ENCODE assay signal across 10 mouse cellular contexts in the genomic region with DNA sequence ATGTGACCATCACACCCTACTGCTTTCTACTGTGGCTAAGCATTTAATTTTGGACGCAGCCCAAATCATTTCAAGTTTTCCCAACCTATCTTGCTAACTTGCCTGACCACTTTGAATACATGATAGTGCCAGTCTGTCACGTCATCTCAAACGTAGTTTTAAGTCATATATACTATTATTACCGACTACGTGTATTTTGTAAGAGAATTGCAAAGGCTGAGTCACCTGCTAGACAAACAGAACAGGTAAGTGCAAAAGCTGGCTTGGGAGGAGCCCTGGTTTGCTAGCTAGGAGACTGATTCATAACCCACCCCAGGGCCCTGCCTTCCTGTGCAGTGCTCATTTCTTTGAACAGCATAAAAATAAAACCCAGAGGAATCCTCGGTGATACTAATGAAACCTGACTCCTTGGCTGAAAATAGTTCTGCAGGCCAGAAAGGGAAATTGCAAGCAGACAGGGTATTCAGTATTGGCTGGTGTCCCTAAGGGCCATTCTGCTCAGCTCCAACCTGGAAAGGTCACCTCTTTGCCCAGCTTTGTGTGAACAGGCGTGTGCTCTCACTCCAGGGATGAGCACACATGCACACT.
DNase-seq lines count a peak whose midpoint lies in the region; ATAC-seq and TF ChIP-seq lines count a peak whose summit lies in the region.
"Had no signal": no experiment of that assay in that cellular context is flagged by ENCODE, and none has a peak within 500 bp of the region (broad histone marks: within the 10 kb centered on the region; RNA-seq: fewer than 3 reads in every experiment).

No protein-coding gene starts in this region.

- H3K27me3 ChIP-seq in hindbrain, embryonic 16.5 days (replicated peaks; ENCODE audit: control insufficient read depth, insufficient read depth, low read length) = no peaks in the 10 kb centered on the region
- no peaks in the 10 kb centered on the region for H3K27me3 ChIP-seq in hindbrain, postnatal 0 days (ENCODE audit: insufficient read depth, low read length)
- no peaks in the 10 kb centered on the region for H3K27me3 ChIP-seq in Patski
- H3K27me3 ChIP-seq in limb, embryonic 15.5 days = no peaks in the 10 kb centered on the region
- H3K27me3 ChIP-seq: neural tube, embryonic 12.5 days had no signal

- TF ChIP-seq CTCF in hindbrain, postnatal 0 days (IDR thresholded peaks at IDR 0.05; ENCODE audit: low read depth) = no peak
- no peak for TF ChIP-seq CTCF in Patski (IDR thresholded peaks at IDR 0.05)

- no peak overlapping the region for H3K4me2 ChIP-seq in hindbrain, embryonic 16.5 days (ENCODE audit: low read length)
- H3K4me2 ChIP-seq in hindbrain, postnatal 0 days (ENCODE audit: low read depth, low read length) = no peak overlapping the region
- no peak overlapping the region for H3K4me2 ChIP-seq in limb, embryonic 15.5 days
- H3K4me2 ChIP-seq: neural tube, embryonic 12.5 days had no signal

- H3K36me3 ChIP-seq in hindbrain, embryonic 16.5 days (ENCODE audit: control insufficient read depth, insufficient read depth, low read length) = no peaks in the 10 kb centered on the region
- H3K36me3 ChIP-seq in hindbrain, postnatal 0 days (ENCODE audit: insufficient read depth, low read length) = no peaks in the 10 kb centered on the region
- no peaks in the 10 kb centered on the region for H3K36me3 ChIP-seq in limb, embryonic 15.5 days
- H3K36me3 ChIP-seq: neural tube, embryonic 12.5 days had no signal

- no peaks in the 10 kb centered on the region for H3K9me3 ChIP-seq in hindbrain, embryonic 16.5 days (ENCODE audit: control insufficient read depth, low read length)
- no peaks in the 10 kb centered on the region for H3K9me3 ChIP-seq in hindbrain, postnatal 0 days (ENCODE audit: low read length)
- no peaks in the 10 kb centered on the region for H3K9me3 ChIP-seq in limb, embryonic 15.5 days
- H3K9me3 ChIP-seq: neural tube, embryonic 12.5 days had no signal

- CTCF ChIA-PET in Patski (lab: Charles Lee) = interaction anchor here (0.8 to 1.9 kb wide), 6 partner anchors 9 to 49 kb away, joined by 3 to 8 read pairs (median 4); no protein-coding TSS in a partner anchor

- POLR2A ChIA-PET in Patski (lab: Charles Lee) = interaction anchor here (1.0 kb wide), 1 partner anchor 53 kb away, joined by 3 read pairs; no protein-coding TSS in a partner anchor

- H3K9ac ChIP-seq in hindbrain, embryonic 16.5 days (ENCODE audit: low read depth, low read length) = no peak overlapping the region
- H3K9ac ChIP-seq in hindbrain, postnatal 0 days (replicated peaks; ENCODE audit: low read length) = no peak overlapping the region
- H3K9ac ChIP-seq in limb, embryonic 15.5 days = no peak overlapping the region
- H3K9ac ChIP-seq: neural tube, embryonic 12.5 days had no signal

- no peaks in the 10 kb centered on the region for H3K4me1 ChIP-seq in hindbrain, embryonic 16.5 days (ENCODE audit: control insufficient read depth, insufficient read depth, low read depth, low read length)
- H3K4me1 ChIP-seq in hindbrain, postnatal 0 days (ENCODE audit: insufficient read depth, low read length) = no peaks in the 10 kb centered on the region
- H3K4me1 ChIP-seq in limb, embryonic 15.5 days = peaks cover 7% of the 10 kb centered on the region
- H3K4me1 ChIP-seq: neural tube, embryonic 12.5 days had no signal

- H3K4me3 ChIP-seq in hindbrain, embryonic 16.5 days (ENCODE audit: low read length) = no peak overlapping the region
- no peak overlapping the region for H3K4me3 ChIP-seq in hindbrain, postnatal 0 days (ENCODE audit: low read length)
- no peak overlapping the region for H3K4me3 ChIP-seq in limb, embryonic 15.5 days
- H3K4me3 ChIP-seq: neural tube, embryonic 12.5 days had no signal

- H3K27ac ChIP-seq in hindbrain, embryonic 16.5 days (ENCODE audit: low read depth, low read length) = no peak overlapping the region
- H3K27ac ChIP-seq in hindbrain, postnatal 0 days = no peak overlapping the region
- peak overlapping the region; percentile 23; the same call in 1 of the 2 replicates for H3K27ac ChIP-seq in limb, embryonic 15.5 days
- H3K27ac ChIP-seq: neural tube, embryonic 12.5 days had no signal

- no peak for DNase-seq in hindbrain, postnatal 0 days (ENCODE audit: low spot score)
- no peak for DNase-seq in Patski (ENCODE audit: low read depth, low spot score)
- peak; percentile 30 for DNase-seq in cerebellum, adult 8-10 months
- no peak for DNase-seq in thymus, postnatal 10 days (ENCODE audit: low spot score in 2 of 2)
- DNase-seq in frontal cortex, postnatal 36 days (ENCODE audit: low spot score in 2 of 2) = no peak
- no peak for DNase-seq in ovary, postnatal 14 days (ENCODE audit: low spot score)
- DNase-seq: gastrocnemius, postnatal 10 days had no signal

- WGBS in hindbrain, embryonic 16.5 days = 81% methylated on average over 7 of the region's 7 CpGs
- WGBS in hindbrain, postnatal 0 days = 78% methylated on average over 7 of the region's 7 CpGs
- 51% methylated on average over 7 of the region's 7 CpGs for WGBS in limb, embryonic 15.5 days

- in situ Hi-C loops in Patski (cut with MboI; ENCODE audit: low pct_unique_long_range_greater_than_20kb) = no loop called here

- peak; percentile 30; the same call in 1 of the 2 replicates for ATAC-seq in hindbrain, embryonic 16.5 days
- no peak for ATAC-seq in hindbrain, postnatal 0 days
- peak; percentile 86 for ATAC-seq in Patski
- peak; percentile 44; the same call in 1 of the 2 replicates for ATAC-seq in limb, embryonic 15.5 days (ENCODE audit: insufficient number of reproducible peaks, low FRiP score, low TSS enrichment, low read depth)
